Mouse (Mus musculus) MEL (cell line): Measurements from ENCODE around the gene Cct7.

ENCODE experiments used
- CTCF ChIP-seq, 3 experiments: IDR thresholded peaks in 2 of 3; conservative IDR thresholded peaks in 1 of 3; 2 replicates each; pipeline ENCODE4 v1.5.1; 2011 to 2012; ENCODE audit warnings: low read length in 3 of 3, low read depth in 2 of 3, mild to moderate bottlenecking in 2 of 3, improper control_type of control experiment in 1 of 3, inconsistent platforms in 1 of 3, mixed read lengths in 1 of 3, moderate library complexity in 1 of 3; ENCODE audit not compliant: control insufficient read depth in 1 of 3, insufficient read depth in 1 of 3, poor library complexity in 1 of 3, severe bottlenecking in 1 of 3
- E2F4 ChIP-seq: IDR thresholded peaks from 2 replicates; pipeline ENCODE4 v1.6.1; 2011; ENCODE audit warnings: low read depth, low read length, improper control_type of control experiment, borderline replicate concordance
- EP300 ChIP-seq, 2 experiments: IDR thresholded peaks; 2 replicates each; pipeline ENCODE4 v1.6.1; 2011; ENCODE audit warnings: improper control_type of control experiment in 2 of 2, low read length in 2 of 2, low read depth in 1 of 2, mild to moderate bottlenecking in 1 of 2
- POLR2A ChIP-seq, 2 experiments: IDR thresholded peaks; 2 replicates each; pipeline ENCODE4 v1.6.1; 2011 to 2012; ENCODE audit warnings: low read length in 2 of 2, mild to moderate bottlenecking in 2 of 2, control low read depth in 1 of 2, improper control_type of control experiment in 1 of 2, low read depth in 1 of 2, moderate library complexity in 1 of 2; ENCODE audit not compliant: control insufficient read depth in 1 of 2, insufficient read depth in 1 of 2, poor library complexity in 1 of 2

DNA sequence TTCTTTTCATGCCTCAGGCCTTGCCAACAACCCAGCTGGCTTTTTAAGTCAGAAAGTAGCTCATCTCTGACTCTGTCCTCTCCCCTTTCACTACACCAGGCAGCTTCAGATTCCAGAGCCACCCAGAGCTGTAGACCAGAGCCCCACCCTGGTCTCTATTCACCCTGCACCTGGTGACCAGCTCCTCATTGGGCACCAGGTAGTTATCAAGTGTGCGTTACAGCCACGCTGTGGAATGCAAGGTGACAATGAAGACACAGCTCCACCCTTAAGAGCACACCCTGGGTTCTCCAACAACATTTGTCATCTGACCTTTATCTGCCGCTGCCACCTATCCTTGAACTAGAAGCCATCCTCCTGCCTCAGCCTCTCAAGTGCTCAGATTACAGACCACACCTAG lies 24.3 kb downstream of the Cct7 start:
- no peak for TF ChIP-seq EP300 (IDR thresholded peaks at IDR 0.05; ENCODE audit: low read depth in 1 of 2, low read length in 2 of 2)
- no peak for TF ChIP-seq CTCF (IDR thresholded peaks at IDR 0.05 in 2 of 3, conservative IDR thresholded peaks at IDR 0.05 in 1 of 3; ENCODE audit: control insufficient read depth in 1 of 3, insufficient read depth in 1 of 3, low read depth in 2 of 3, low read length in 3 of 3, poor library complexity in 1 of 3, severe bottlenecking in 1 of 3)
- no peak for TF ChIP-seq POLR2A (IDR thresholded peaks at IDR 0.05; ENCODE audit: control insufficient read depth in 1 of 2, insufficient read depth in 1 of 2, low read depth in 1 of 2, low read length in 2 of 2, poor library complexity in 1 of 2)
- TF ChIP-seq E2F4: no peak
